Mouse (Mus musculus): ENCODE measurements around the gene Smim12. TPM values are rescaled to one million over a fixed set of nuclear protein-coding genes. Genes with fewer than 3 reads are reported as not detected.
A peak's percentile ranks its signal among the peaks of the same experiment; 100 is the strongest.

The Smim12 gene
- polyA plus RNA-seq, 1 experiment from 2014 or later = 51.0 TPM

DNA sequence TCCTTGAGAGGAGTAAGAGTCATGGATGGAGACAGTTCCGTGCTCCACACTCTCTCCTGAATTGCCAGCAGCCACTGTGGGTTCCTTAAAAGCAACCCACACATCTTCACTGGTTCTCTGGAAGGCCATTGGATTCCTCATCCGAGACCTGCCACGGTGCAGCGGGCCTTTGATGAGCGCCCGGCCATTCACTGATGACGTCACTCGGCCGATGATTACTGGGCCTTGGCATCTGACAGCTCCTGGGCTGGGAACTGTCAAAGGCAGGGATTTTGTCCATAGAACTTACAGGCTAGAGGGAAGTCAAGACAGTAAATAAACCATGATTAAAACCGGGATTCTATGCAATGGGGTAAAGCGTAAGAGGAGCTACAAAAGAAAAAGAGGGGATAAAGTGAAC, 26.5 kb upstream of the Smim12 start:
- Histone ChIP-seq H3K9me3 (0 out of 2 replicates have a peak, but pooled peaks cover 4% of the 10 kb centered on the region), H3K27ac (no peak overlapping the region), H3K27me3 (peaks cover 56% of the 10 kb centered on the region), H3K4me3 (no peak overlapping the region), H3K4me1 (peaks cover 5% of the 10 kb centered on the region), H3K4me2 (replicated peaks) (no peak overlapping the region), H3K9ac (no peak overlapping the region), H3K36me3 (no peaks in the 10 kb centered on the region)
- WGBS = 62% methylated on average over 11 of the region's 11 CpGs
- no peak for ATAC-seq (ENCODE audit: low FRiP score, low read depth)

DNA sequence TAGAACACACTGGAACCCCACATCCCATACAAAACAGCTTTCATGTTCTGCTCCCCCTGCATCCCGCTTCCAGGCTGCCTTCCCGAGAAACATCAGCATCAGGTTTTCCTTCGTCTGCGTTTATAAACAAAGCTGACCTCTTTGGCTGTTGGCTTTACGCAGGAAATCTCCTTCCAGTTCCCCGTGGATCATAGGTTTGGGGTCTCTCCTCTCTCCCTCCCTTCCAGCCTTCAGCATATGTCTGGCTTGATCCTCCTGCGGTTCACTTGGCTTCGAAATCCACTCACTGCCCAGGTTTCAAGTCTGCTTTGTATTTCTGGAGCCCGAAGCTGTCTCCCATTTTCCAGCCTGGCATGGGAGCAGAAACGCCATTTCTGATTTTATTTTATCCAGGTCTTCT, 20.3 kb upstream of the Smim12 start:
- no peak overlapping the region for H3K4me2 ChIP-seq (replicated peaks)
- H3K9me3 ChIP-seq = 0 out of 2 replicates have a peak, but pooled peaks cover 4% of the 10 kb centered on the region
- no peak overlapping the region for H3K27ac ChIP-seq
- WGBS = 26% methylated on average over 10 of the region's 10 CpGs
- no peaks in the 10 kb centered on the region for H3K4me1 ChIP-seq
- H3K4me3 ChIP-seq = no peak overlapping the region
- ATAC-seq (ENCODE audit: low FRiP score, low read depth) = no peak
- peaks cover 66% of the 10 kb centered on the region for H3K27me3 ChIP-seq
- no peak overlapping the region for H3K9ac ChIP-seq
- no peaks in the 10 kb centered on the region for H3K36me3 ChIP-seq

GRCm38 (mm10) chr4:127223755-127224154, 19.8 kb upstream of the Smim12 start:
- peaks cover 71% of the 10 kb centered on the region for H3K27me3 ChIP-seq
- no peak overlapping the region for H3K4me3 ChIP-seq
- H3K9me3 ChIP-seq = 0 out of 2 replicates have a peak, but pooled peaks cover 4% of the 10 kb centered on the region
- H3K36me3 ChIP-seq = no peaks in the 10 kb centered on the region
- 58% methylated on average over 4 of the region's 4 CpGs for WGBS
- ATAC-seq (ENCODE audit: low FRiP score, low read depth) = no peak
- no peak overlapping the region for H3K4me2 ChIP-seq (replicated peaks)
- no peak overlapping the region for H3K9ac ChIP-seq
- H3K27ac ChIP-seq = no peak overlapping the region
- no peaks in the 10 kb centered on the region for H3K4me1 ChIP-seq

GRCm38 (mm10) chr4:127224444-127225100, 19.0 kb upstream of the Smim12 start:
- Histone ChIP-seq H3K36me3 (no peaks in the 10 kb centered on the region), H3K27me3 (peaks cover 76% of the 10 kb centered on the region), H3K4me2 (replicated peaks) (peak overlapping the region; percentile 9; the same call in 1 of the 2 replicates), H3K9me3 (0 out of 2 replicates have a peak, but pooled peaks cover 4% of the 10 kb centered on the region), H3K4me1 (no peaks in the 10 kb centered on the region), H3K27ac (no peak overlapping the region), H3K4me3 (no peak overlapping the region), H3K9ac (no peak overlapping the region)
- no peak for ATAC-seq (ENCODE audit: low FRiP score, low read depth)
- WGBS = 13% methylated on average over 19 of the region's 19 CpGs

DNA sequence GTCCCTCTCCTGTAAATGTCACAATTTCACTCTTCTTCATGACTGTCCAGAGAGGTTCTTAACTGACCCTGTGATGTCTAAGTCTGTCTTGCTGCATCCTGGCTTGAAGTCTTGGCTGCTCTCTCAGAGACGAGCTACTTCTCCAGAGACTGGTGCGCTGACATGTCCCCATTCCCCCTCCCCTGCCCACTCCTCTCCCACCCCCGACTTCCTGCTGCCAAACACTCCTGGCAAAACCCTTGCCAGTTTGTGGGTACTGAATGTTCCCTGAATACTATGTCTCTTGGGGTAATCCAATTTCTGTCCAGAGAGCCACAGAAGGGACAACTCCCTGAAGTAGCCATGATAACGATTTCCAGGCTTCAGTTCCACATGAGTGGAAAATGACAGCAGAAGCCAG, 17.5 kb upstream of the Smim12 start:
- Histone ChIP-seq H3K4me2 (replicated peaks) (no peak overlapping the region), H3K4me3 (no peak overlapping the region), H3K36me3 (no peaks in the 10 kb centered on the region), H3K27me3 (peaks cover 76% of the 10 kb centered on the region), H3K27ac (no peak overlapping the region), H3K9me3 (no peaks in the 10 kb centered on the region), H3K9ac (no peak overlapping the region), H3K4me1 (no peaks in the 10 kb centered on the region)
- 46% methylated on average over 4 of the region's 4 CpGs for WGBS
- no peak for ATAC-seq (ENCODE audit: low FRiP score, low read depth)

DNA sequence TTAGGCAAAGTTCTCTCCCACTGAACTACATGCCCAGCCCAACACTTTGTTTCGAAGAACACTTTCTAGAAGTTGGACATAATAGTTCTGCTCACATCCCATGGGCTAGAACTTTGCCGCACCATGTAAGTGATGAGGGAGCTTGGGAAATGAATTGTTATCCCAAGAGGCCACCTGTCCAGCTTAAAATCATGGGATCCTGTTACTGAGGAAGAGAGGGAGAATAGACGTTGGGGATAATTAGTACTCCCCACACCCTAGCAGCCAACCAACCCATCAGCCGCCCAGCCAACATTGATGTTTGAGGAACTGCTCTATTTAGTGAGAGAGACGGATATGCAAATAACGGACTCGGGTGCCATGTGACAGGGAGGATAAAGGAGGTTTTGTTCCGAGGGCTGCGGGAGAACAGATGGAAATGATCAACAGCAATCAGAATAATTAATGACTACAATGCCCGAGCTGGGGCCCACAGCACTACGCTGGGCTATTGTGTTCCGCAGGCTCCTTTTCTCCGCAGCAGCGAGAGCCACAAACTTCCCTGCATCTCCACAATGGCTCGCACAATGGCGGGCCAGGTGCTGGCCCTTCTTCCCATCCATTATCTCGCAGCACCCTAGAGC, 16.4 kb upstream of the Smim12 start:
- H3K27ac ChIP-seq = no peak overlapping the region
- H3K4me1 ChIP-seq = no peaks in the 10 kb centered on the region
- H3K9me3 ChIP-seq = no peaks in the 10 kb centered on the region
- no peak overlapping the region for H3K4me3 ChIP-seq
- 20% methylated on average over 17 of the region's 17 CpGs for WGBS
- H3K27me3 ChIP-seq = peaks cover 70% of the 10 kb centered on the region
- no peak overlapping the region for H3K4me2 ChIP-seq (replicated peaks)
- H3K9ac ChIP-seq = no peak overlapping the region
- ATAC-seq (ENCODE audit: low FRiP score, low read depth) = no peak
- no peaks in the 10 kb centered on the region for H3K36me3 ChIP-seq

- 40% methylated on average over 6 of the region's 6 CpGs for WGBS
Observed at GRCm38 (mm10) chr4:127232028-127232427, 11.6 kb upstream of the Smim12 start.

DNA sequence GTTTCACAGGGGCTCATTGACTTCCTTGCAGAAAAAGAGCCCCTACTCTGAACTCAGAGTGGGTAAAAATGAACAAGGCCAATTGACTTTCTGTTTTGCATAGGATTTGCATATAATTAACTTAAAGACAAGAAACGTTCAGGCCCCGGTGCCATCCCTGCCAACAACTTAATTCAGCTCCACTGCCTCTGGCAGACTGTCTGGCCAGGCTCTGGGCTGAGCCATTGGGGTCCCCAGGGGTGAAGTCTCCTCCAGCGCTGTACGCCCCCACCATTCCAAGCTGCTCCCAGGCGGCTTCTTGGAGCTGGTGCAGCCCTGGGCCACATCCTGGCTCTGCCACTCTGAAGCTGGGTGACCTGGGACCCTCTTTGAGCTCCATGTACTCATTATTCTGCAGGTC, 11.0 kb upstream of the Smim12 start:
- Histone ChIP-seq H3K36me3 (no peaks in the 10 kb centered on the region), H3K4me1 (peaks cover 7% of the 10 kb centered on the region), H3K4me2 (replicated peaks) (no peak overlapping the region), H3K9me3 (no peaks in the 10 kb centered on the region), H3K27me3 (peaks cover 30% of the 10 kb centered on the region), H3K4me3 (no peak overlapping the region), H3K9ac (no peak overlapping the region), H3K27ac (no peak overlapping the region)
- ATAC-seq (ENCODE audit: low FRiP score, low read depth) = no peak
- WGBS = 69% methylated on average over 5 of the region's 5 CpGs

More at GRCm38 (mm10) chr4:127232028-127232427, 11.6 kb upstream of the Smim12 start:
- no peak overlapping the region for H3K4me3 ChIP-seq
- H3K27me3 ChIP-seq = peaks cover 30% of the 10 kb centered on the region
- peaks cover 7% of the 10 kb centered on the region for H3K4me1 ChIP-seq
- no peak for ATAC-seq (ENCODE audit: low FRiP score, low read depth)
- no peak overlapping the region for H3K27ac ChIP-seq
- no peaks in the 10 kb centered on the region for H3K9me3 ChIP-seq
- no peak overlapping the region for H3K4me2 ChIP-seq (replicated peaks)
- H3K9ac ChIP-seq = no peak overlapping the region
- H3K36me3 ChIP-seq = no peaks in the 10 kb centered on the region

DNA sequence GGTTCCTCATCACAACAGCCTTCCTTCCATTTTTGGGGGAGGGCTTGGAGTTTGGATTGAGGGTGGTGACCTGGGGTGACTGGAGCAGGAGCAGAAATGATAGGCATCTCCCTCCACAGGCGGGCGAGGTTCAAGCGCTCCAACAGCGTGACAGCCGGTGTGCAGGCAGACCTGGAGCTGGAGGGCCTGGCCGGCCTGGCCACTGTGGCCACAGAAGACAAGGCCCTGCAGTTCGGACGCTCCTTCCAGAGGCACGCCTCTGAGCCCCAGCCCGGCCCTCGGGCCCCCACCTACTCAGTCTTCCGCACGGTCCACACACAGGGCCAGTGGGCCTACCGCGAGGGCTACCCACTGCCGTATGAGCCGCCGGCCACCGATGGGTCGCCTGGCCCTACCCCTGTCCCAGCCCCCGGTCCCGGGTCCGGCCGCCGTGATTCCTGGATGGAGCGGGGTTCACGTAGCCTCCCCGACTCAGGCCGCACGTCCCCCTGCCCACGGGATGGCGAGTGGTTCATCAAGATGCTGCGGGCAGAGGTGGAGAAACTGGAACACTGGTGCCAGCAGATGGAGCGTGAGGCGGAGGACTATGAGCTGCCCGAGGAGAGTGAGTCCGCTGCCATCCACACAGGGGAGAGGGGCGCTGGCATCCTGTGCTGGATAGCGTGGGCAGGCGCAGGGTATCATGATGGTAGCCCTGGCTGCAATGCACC, 10.0 kb upstream of the Smim12 start:
- ATAC-seq (ENCODE audit: low FRiP score, low read depth) = no peak
- Histone ChIP-seq H3K9me3 (no peaks in the 10 kb centered on the region), H3K27me3 (peaks cover 28% of the 10 kb centered on the region), H3K36me3 (no peaks in the 10 kb centered on the region), H3K9ac (no peak overlapping the region), H3K4me2 (replicated peaks) (no peak overlapping the region), H3K27ac (no peak overlapping the region), H3K4me1 (peaks cover 7% of the 10 kb centered on the region), H3K4me3 (no peak overlapping the region)
- 85% methylated on average over 38 of the region's 40 CpGs for WGBS

DNA sequence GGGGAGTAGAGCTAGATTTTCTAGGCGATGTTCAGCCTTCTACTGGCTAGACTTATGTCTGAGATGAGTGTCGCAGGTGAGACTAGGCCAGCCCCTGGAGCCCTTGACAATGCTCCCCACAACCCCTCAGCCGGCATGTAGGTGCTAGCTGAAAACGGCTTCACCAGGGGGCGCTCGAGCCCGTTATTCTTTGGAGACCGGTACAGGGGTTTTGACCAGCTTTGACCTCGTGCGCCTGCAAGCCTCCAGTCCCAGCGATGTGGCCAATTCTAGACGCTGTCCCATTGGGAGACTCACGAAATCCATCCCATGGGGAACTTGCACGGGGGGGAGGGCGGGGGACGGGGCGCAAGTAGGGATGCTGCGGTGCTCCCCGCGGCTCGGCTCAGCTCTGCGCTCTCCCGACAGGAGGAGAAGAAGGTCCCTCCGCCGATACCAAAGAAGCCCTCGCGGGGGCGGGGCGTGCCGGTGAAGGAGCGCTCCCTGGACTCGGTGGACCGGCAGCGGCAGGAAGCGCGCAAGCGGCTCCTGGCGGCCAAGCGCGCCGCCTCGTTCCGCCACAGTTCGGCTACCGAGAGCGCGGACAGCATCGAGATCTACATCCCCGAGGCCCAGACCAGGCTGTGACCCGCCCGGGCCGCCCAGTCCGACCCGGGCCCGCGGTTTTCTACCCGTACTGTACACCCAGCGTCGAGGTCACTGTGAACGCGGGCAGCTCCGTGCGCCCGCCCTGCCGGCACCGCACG, 7.7 kb upstream of the Smim12 start:
- no peaks in the 10 kb centered on the region for H3K36me3 ChIP-seq
- H3K27ac ChIP-seq = no peak overlapping the region
- ATAC-seq (ENCODE audit: low FRiP score, low read depth) = peak; percentile 81
- peak overlapping the region; percentile 61 for H3K4me3 ChIP-seq
- H3K4me2 ChIP-seq (replicated peaks) = peak overlapping the region; percentile 99
- peak overlapping the region; percentile 75 for H3K9ac ChIP-seq
- H3K4me1 ChIP-seq = peaks cover 7% of the 10 kb centered on the region
- no peaks in the 10 kb centered on the region for H3K9me3 ChIP-seq
- under 1% methylated on average over 46 of the region's 67 CpGs for WGBS
- peaks cover 21% of the 10 kb centered on the region for H3K27me3 ChIP-seq

DNA sequence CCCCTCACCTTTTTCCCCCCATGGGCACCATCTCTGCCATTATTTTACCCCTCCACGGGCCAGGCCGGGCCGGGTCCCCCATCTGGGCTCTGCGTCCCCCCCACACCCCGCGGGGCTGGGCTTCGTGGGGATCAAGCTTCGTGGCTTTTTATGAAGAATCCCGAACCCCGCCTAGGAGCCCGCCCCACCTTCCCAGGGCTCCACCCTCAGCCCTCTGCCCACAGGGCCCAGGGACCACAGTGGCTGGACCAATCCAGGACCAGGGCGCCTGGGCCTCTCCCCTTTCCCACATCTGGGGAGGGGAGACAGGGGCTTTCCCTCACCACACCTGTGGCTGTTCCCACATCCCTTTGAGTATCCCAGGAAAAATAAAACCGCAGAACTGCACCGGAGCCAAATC, 7.0 kb upstream of the Smim12 start:
- H3K36me3 ChIP-seq = no peaks in the 10 kb centered on the region
- peak overlapping the region; percentile 75 for H3K9ac ChIP-seq
- H3K4me3 ChIP-seq = peak overlapping the region; percentile 61
- no peaks in the 10 kb centered on the region for H3K9me3 ChIP-seq
- no peak overlapping the region for H3K27ac ChIP-seq
- ATAC-seq (ENCODE audit: low FRiP score, low read depth) = peak; percentile 30; the same call in 1 of the 2 replicates
- H3K4me1 ChIP-seq = peaks cover 7% of the 10 kb centered on the region
- under 1% methylated on average over 14 of the region's 14 CpGs for WGBS
- H3K4me2 ChIP-seq (replicated peaks) = peak overlapping the region; percentile 99
- H3K27me3 ChIP-seq = peaks cover 21% of the 10 kb centered on the region

- H3K9me3 ChIP-seq = no peaks in the 10 kb centered on the region
- H3K9ac ChIP-seq = no peak overlapping the region
- H3K36me3 ChIP-seq = no peaks in the 10 kb centered on the region
- H3K27me3 ChIP-seq = peaks cover 21% of the 10 kb centered on the region
- ATAC-seq (ENCODE audit: low FRiP score, low read depth) = no peak
- H3K4me1 ChIP-seq = peaks cover 7% of the 10 kb centered on the region
- 52% methylated on average over 10 of the region's 10 CpGs for whole genome bisulfite sequencing
- no peak overlapping the region for H3K27ac ChIP-seq
- no peak overlapping the region for H3K4me2 ChIP-seq (replicated peaks)
- no peak overlapping the region for H3K4me3 ChIP-seq
Observed at GRCm38 (mm10) chr4:127237271-127237670, 6.3 kb upstream of the Smim12 start.

Measured in limb, embryonic 13.5 days (tissue).